Mouse (Mus musculus) ovary, adult 10 weeks (tissue): ENCODE data around the gene Cops3. TPM values are rescaled to one million over a fixed set of nuclear protein-coding genes. Genes with fewer than 3 reads are reported as not detected.

ENCODE experiments used
- polyA plus RNA-seq: library from polyadenylated mRNA; stranded (reverse); fragments of 350-450 nt; fragmentation: Illumina TruSeq; extraction: RNeasy Lipid Tissue Mini Kit (QIAGEN cat#74804); gene quantifications from one replicate; pipeline ENCODE4 v1.2.3, GENCODE M21; 2014

Gene Cops3
- polyA plus RNA-seq, result 164 TPM

GRCm38 (mm10) chr11:59839459-59840126 is at the start of gene Cops3:
TSS of gene Cops3 (minus strand) at chr11:59839838.

DNA sequence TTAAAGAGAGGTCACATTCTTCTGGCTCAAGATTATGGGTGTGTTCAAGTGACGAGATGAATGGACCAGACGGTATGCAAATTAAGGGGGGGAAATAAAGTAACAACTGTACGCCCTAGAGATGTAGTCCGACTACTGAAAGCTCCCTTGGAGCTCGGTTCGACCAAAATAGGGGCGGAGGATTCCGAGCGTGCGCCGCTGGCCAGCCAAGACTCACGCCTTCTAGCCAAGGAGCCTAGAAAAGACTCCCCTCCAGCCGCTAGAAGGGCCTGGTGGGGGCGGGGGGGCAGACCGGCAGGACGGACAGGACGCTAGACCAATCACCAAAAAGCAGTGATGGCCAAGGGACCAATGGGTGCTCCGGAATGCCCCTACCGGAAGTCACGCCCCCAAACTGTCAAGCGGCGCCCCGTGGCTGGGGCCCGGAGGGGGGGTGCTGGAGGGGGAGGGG is 605 bp downstream of the Cops3 start, which contains the start of gene Nt5m:
Gene Nt5m (plus strand): TSS at position 440 of the 451 bp plus-strand sequence.

GRCm38 (mm10) chr11:59809670-59810474 is 29.8 kb downstream of the Cops3 start, which contains the start of gene Flcn:
TSS of gene Flcn (minus strand) at chr11:59810016.

DNA sequence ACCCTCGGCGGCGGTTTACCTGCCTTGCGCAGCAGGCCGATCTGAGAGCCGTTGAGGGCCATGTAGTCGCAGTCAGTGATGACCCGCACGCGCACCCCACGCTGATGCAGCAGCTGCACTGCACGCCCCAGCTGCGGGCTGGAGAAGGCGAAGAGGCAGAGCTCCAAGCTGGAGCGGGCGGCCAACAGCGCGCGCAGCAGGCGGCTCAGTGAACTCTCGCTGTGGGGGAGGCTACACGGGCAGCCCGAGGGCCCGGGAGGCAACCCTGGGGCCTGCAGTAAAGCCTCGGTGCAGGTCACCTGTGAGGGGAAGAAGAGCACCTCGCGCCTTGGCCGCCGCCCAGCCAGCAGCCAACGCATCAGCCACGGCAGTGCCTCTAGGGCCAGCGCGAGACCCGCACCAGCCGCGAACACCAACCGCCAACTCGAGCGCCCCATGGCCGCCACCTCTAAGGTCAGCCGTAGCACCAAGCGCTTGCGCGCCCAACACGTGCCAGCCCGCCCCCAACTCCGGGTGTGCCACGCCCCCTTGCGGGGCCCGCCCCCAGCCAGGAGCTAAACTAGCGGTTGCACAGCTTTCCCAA is 52.3 kb downstream of the Cops3 start, which contains the start of gene Pld6:
Gene Pld6 (minus strand): TSS at position 447 of the 583 bp plus-strand sequence.

Other genes with a start within 250 kb of the Cops3 start
- not detected for gene Olfr223, start 246.5 kb downstream of the Cops3 start, polyA plus RNA-seq
- gene Mprip, start 178.5 kb downstream of the Cops3 start, polyA plus RNA-seq, result 30.0 TPM
- 0.26 TPM for gene Pld6, start 52.2 kb downstream of the Cops3 start, polyA plus RNA-seq
- gene Flcn, start 29.8 kb downstream of the Cops3 start, polyA plus RNA-seq, result 3.6 TPM
- 1.5 TPM for gene Nt5m, start 391 bp downstream of the Cops3 start, polyA plus RNA-seq
- gene Med9, start 108.4 kb upstream of the Cops3 start, polyA plus RNA-seq, result 11.5 TPM
- gene Rasd1, start 125.1 kb upstream of the Cops3 start, polyA plus RNA-seq, result 12.7 TPM
- not detected for gene Pemt, start 206.7 kb upstream of the Cops3 start, polyA plus RNA-seq